Mouse (Mus musculus) 3T3-L1 (cell line): Measurements from ENCODE around the gene Prrt1.

Experiments
- DNase-seq: peaks from one replicate; pipeline ENCODE4 v3.0.0-alpha.2; 2015; ENCODE audit warnings: low read depth, low spot score

Prrt1 gene

DNA sequence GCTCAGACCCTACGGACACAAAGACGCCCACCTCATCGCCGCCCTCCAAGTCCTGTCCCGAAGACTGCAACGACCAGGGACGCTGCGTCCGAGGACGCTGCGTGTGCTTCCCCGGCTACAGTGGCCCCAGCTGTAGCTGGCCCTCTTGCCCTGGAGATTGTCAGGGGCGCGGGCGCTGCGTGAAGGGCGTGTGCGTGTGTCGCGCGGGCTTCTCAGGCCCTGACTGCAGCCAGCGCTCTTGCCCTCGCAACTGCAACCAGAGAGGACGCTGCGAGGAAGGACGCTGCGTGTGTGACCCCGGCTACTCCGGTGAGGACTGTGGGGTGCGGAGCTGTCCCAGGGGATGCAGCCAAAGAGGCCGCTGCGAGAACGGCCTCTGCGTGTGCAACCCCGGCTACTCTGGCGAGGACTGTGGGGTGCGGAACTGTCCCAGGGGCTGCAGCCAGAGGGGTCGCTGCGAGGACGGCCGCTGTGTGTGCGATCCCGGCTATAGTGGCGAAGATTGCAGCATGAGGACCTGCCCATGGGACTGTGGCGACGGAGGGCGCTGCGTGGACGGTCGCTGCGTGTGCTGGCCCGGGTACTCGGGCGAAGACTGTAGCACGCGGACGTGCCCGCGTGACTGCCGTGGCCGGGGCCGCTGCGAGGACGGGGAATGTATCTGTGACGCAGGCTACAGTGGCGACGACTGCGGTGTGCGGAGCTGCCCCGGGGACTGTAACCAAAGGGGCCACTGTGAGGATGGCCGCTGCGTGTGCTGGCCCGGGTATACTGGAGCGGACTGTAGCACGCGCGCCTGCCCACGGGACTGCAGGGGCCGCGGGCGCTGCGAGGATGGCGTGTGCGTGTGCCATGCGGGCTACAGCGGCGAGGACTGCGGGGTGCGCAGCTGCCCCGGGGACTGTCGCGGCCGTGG is 42.1 kb downstream of the Prrt1 start:
- no peak for DNase-seq

GRCm38 (mm10) chr17:34672246-34672792 is 43.0 kb downstream of the Prrt1 start:
- DNase-seq: no peak

- no peak for DNase-seq
Observed at GRCm38 (mm10) chr17:34673139-34673538, 43.8 kb downstream of the Prrt1 start.

DNA sequence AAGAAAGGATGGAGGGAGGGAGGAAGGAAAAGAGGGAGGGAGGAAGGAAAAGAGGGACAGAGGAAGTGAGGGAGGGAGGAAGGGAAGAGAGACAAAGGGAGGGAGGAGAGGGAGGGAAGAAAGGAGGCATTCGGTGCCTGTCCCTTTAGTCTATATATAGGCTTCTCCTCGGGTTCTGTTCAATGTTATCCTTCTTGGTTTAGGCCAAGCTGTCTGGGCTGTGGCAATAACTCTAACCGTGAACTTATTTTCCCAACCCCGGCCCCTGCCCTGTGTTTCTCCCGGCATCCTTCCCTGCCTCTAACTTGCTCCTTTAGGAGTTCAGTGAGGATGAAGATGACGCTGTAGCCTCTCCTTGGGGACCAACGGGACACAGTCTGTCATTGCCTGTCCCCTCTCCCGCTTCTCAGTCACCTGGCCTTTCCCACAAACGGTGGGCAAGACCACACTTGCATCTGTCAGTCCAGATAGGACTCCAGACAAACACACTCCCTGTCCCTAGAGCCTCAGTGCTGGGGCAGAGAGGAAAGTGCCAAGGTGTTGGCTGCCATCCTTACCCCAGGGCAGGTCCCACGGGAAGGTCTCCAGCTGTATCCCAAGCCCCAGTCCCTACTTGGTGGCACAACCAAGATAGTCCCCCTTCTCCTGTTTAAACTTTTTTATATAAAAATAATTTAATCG is 45.3 kb downstream of the Prrt1 start:
- DNase-seq: no peak

GRCm38 (mm10) chr17:34675205-34676092 is 46.1 kb downstream of the Prrt1 start:
- peak; percentile 56 for DNase-seq

- DNase-seq: no peak
Observed at GRCm38 (mm10) chr17:34676093-34676460, 46.7 kb downstream of the Prrt1 start.

DNA sequence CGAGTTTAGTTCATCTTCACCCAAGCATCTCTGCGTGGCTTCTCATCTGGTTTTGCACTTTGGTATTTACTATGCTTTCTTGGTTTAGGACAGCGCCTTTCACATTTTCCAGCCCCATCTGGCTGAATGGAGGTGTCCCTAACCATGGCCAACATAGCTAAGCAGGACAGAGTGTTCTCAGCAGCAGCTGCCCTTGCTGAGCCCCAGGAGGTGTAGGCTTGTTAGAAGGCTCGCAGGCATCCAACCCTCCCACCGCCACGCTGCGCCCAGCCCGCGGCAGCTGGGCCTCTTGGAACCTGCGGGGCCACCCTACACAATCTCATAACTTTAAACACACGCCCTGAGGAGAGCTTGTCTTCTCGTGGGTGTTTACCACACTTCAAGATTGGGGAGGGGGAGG is 47.3 kb downstream of the Prrt1 start:
- DNase-seq: no peak

DNA sequence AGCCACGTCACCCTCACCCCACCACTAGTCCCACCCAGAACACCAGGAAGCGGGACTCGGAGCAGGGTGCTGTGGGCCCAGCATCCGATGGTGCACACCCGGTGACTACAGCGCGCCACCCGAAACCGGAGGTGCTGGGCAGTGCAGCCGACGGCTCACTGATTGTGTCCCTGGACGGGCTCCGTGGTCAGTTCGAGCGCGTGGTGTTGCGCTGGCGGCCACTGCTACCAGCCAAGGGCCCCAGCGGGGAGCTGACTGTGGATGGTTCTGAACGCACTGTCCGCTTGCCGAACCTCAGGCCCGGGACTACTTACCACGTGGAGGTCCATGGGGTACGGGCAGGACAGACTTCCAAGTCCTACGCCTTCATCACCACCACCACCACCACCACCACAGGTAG is 50.9 kb downstream of the Prrt1 start:
- DNase-seq: no peak

DNA sequence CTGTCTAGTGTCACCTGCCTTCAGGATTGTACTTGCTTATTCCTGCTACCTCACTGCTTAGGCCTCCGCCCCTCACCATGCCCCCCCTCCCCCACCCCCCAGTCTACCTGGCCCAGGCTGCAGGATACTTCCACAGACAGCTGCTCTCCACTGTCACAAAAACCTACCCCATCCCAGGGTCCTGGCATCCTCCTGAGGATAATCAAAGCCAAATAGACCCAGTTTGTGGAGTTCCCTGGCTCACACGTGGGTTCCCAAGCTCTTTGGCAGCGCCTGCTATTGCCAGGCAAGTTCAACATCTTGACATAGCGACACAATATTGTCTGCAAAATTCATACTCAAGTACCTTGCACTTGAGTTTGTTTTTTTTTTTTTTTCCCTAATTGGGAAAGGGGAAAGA is 51.3 kb downstream of the Prrt1 start:
- no peak for DNase-seq

DNA sequence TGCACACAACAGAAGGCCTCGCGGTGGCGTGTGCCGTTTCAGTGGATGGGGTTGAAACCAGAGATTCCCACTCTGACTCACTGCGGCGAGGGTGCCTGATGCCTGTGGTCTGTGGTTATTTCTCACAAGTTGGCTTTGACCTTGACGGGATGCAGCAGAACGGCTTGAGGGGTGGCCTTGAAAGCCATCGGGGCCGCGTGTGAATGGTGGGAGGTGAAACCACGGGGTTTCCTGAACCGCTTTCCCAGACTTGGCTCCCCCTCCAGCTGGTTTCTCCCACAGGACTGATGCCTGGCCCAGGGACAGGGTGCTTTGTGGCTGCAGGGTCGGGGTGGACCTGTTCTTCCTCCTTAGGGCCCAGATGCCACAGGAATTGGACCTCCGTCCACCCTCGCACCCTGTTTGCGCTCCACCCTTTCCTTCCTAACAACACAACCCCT is 51.8 kb downstream of the Prrt1 start:
- peak; percentile 76 for DNase-seq

DNA sequence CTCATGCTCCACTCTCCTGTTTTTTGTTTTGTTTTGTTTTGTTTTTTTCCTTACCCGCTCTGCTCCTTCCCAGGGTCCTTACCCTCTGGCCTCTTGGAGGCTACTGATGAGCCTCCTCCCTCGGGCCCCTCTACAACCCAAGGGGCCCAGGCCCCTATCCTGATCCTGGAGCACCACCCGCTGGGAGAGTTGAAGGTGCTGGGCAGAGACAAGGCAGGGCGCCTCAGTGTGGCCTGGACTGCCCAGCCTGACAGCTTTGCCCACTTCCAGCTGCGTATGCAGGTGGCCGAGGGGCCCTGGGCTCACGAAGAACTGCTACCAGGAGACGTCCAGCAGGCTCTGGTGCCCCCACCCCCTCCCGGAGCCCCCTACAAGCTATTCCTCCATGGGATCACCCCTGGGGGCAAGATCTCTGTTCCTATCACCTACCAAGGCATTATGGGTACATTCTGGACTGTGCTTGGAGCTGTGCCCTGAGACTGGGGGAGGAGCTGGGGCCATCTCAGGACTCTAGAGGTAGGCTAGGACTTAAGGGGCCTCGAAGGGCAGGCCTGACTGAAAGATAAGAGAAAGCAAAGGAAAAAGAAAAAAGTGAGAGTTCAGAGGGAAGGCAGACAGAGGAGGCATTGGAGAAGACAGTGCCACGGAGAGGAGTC is 52.7 kb downstream of the Prrt1 start:
- DNase-seq: no peak
